Mouse (Mus musculus): Measurements from ENCODE around the gene Ralgapa2.
"Not testable (repeated sequence)": the region's sequence is repeated elsewhere in the genome, so short reads cannot be mapped to it uniquely, and the experiment has no call there.

The Ralgapa2 gene

GRCm38 (mm10) chr2:146499111-146499510 is 13.0 kb downstream of the Ralgapa2 start:
- no peak for DNase-seq (ENCODE audit: extremely low read depth, low read depth, low spot score)

GRCm38 (mm10) chr2:146498298-146498697 is 13.8 kb downstream of the Ralgapa2 start:
- DNase-seq (ENCODE audit: extremely low read depth, low read depth, low spot score), result no peak

- no peak for DNase-seq (ENCODE audit: extremely low read depth, low read depth, low spot score)
Observed at GRCm38 (mm10) chr2:146496995-146497394, 15.1 kb downstream of the Ralgapa2 start.

GRCm38 (mm10) chr2:146495781-146496180 is 16.4 kb downstream of the Ralgapa2 start:
- DNase-seq (ENCODE audit: extremely low read depth, low read depth, low spot score), result no peak

GRCm38 (mm10) chr2:146493354-146493946 is 18.7 kb downstream of the Ralgapa2 start:
- DNase-seq (ENCODE audit: extremely low read depth, low read depth, low spot score), result no peak

GRCm38 (mm10) chr2:146491830-146492610 is 20.1 kb downstream of the Ralgapa2 start:
- no peak for DNase-seq (ENCODE audit: extremely low read depth, low read depth, low spot score)

- DNase-seq (ENCODE audit: extremely low read depth, low read depth, low spot score), result no peak
Observed at GRCm38 (mm10) chr2:146490926-146491325, 21.2 kb downstream of the Ralgapa2 start.

GRCm38 (mm10) chr2:146488291-146488690 is 23.9 kb downstream of the Ralgapa2 start:
- DNase-seq (ENCODE audit: extremely low read depth, low read depth, low spot score), result no peak

GRCm38 (mm10) chr2:146482859-146483258 is 29.3 kb downstream of the Ralgapa2 start:
- no peak for DNase-seq (ENCODE audit: extremely low read depth, low read depth, low spot score)

- DNase-seq (ENCODE audit: extremely low read depth, low read depth, low spot score), result no peak
Observed at GRCm38 (mm10) chr2:146477491-146477890, 34.7 kb downstream of the Ralgapa2 start.

- no peak for DNase-seq (ENCODE audit: extremely low read depth, low read depth, low spot score)
Observed at GRCm38 (mm10) chr2:146476428-146476972, 35.6 kb downstream of the Ralgapa2 start.

GRCm38 (mm10) chr2:146476001-146476400 is 36.1 kb downstream of the Ralgapa2 start:
- DNase-seq (ENCODE audit: extremely low read depth, low read depth, low spot score), result no peak

GRCm38 (mm10) chr2:146470947-146471346 is 41.2 kb downstream of the Ralgapa2 start:
- no peak for DNase-seq (ENCODE audit: extremely low read depth, low read depth, low spot score)

GRCm38 (mm10) chr2:146469707-146470420 is 42.3 kb downstream of the Ralgapa2 start:
- no peak for DNase-seq (ENCODE audit: extremely low read depth, low read depth, low spot score)

- DNase-seq (ENCODE audit: extremely low read depth, low read depth, low spot score), result no peak
Observed at GRCm38 (mm10) chr2:146468898-146469297, 43.2 kb downstream of the Ralgapa2 start.

- no peak for DNase-seq (ENCODE audit: extremely low read depth, low read depth, low spot score)
Observed at GRCm38 (mm10) chr2:146468016-146468415, 44.1 kb downstream of the Ralgapa2 start.

GRCm38 (mm10) chr2:146466811-146467210 is 45.3 kb downstream of the Ralgapa2 start:
- DNase-seq (ENCODE audit: extremely low read depth, low read depth, low spot score), result not testable (repeated sequence)

- no peak for DNase-seq (ENCODE audit: extremely low read depth, low read depth, low spot score)
Observed at GRCm38 (mm10) chr2:146457494-146457893, 54.6 kb downstream of the Ralgapa2 start.

- DNase-seq (ENCODE audit: extremely low read depth, low read depth, low spot score), result no peak
Observed at GRCm38 (mm10) chr2:146456612-146457011, 55.5 kb downstream of the Ralgapa2 start.

- DNase-seq (ENCODE audit: extremely low read depth, low read depth, low spot score), result no peak
Observed at GRCm38 (mm10) chr2:146456062-146456461, 56.1 kb downstream of the Ralgapa2 start.

- no peak for DNase-seq (ENCODE audit: extremely low read depth, low read depth, low spot score)
Observed at GRCm38 (mm10) chr2:146444009-146444408, 68.1 kb downstream of the Ralgapa2 start.

Data from fat pad, adult 2 months (tissue).